Mouse (Mus musculus): ENCODE results near the gene Pld2. TPM values are rescaled to one million over a fixed set of nuclear protein-coding genes. Genes with fewer than 3 reads are reported as not detected.
A peak's percentile ranks its signal among the peaks of the same experiment; 100 is the strongest.
"Not testable (repeated sequence)": the region's sequence is repeated elsewhere in the genome, so short reads cannot be mapped to it uniquely, and the experiment has no call there.

The Pld2 gene
- total and polyA plus RNA-seq, 3 experiments: 0.15 to 0.39 TPM; not detected in 1

- H3K4me1 ChIP-seq (ENCODE audit: control insufficient read depth in 1 of 2, insufficient read depth in 2 of 2, low read length in 2 of 2): peaks cover 4 to 41% of the 10 kb centered on the region in 2 experiments
- H3K4me3 ChIP-seq (ENCODE audit: control insufficient read depth in 1 of 2, insufficient read depth in 1 of 2, low read depth in 2 of 2, low read length in 2 of 2): no peak overlapping the region
Measured at GRCm38 (mm10) chr11:70566586-70566985, 26.7 kb downstream of the Pld2 start.

DNA sequence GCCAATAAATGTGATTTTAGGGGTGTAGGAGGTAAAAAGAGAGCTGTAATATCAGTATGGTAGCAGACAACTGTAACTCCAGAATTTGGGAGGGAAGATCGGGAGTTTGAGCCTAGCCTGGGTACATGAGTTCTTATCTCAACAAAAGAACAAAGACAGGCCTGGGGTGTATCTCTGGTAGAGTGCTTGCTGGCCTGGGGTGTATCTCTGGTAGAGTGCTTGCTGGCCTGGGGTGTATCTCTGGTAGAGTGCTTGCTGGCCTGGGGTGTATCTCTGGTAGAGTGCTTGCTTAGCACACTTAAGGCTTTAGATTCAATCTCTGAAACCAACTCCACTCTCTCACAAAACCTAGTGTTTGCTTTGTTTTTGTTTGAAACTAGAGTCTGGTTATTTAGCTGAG, 30.8 kb downstream of the Pld2 start:
- peak; percentile 49 for DNase-seq (ENCODE audit: low read depth, low spot score)
- Histone ChIP-seq H3K4me1 (ENCODE audit: control insufficient read depth in 1 of 2, insufficient read depth in 2 of 2, low read length in 2 of 2) (peaks cover 14 to 37% of the 10 kb centered on the region in 2 experiments), H3K4me3 (ENCODE audit: control insufficient read depth in 1 of 2, insufficient read depth in 1 of 2, low read depth in 2 of 2, low read length in 2 of 2) (peak overlapping the region in 1 of 2 experiments; percentile 28; a peak in 3 of 4 replicates), H3K27ac (ENCODE audit: control insufficient read depth, low read depth, low read length) (peak overlapping the region; percentile 49), H3K9ac (ENCODE audit: control insufficient read depth, low read depth, low read length, poor library complexity, severe bottlenecking) (peak overlapping the region; percentile 31), H3K36me3 (ENCODE audit: control insufficient read depth in 1 of 2, insufficient read depth in 2 of 2, low read length in 2 of 2) (peaks cover 0 to 33% of the 10 kb centered on the region in 2 experiments; a peak in 2 of 4 replicates), H3K79me2 (ENCODE audit: control insufficient read depth, insufficient read depth, low read length, poor library complexity) (peaks cover 36% of the 10 kb centered on the region)
- H3K27me3 ChIP-seq (ENCODE audit: control insufficient read depth in 1 of 2, insufficient read depth in 2 of 2, low read length in 2 of 2); H3K9me3 ChIP-seq (replicated peaks; ENCODE audit: insufficient read depth, low read length): not testable (repeated sequence)
- 0 out of 2 replicates have a peak, but pooled peaks have one; percentile 18 for TF ChIP-seq GATA1 (IDR thresholded peaks at IDR 0.05; ENCODE audit: low read depth, low read length)

More at GRCm38 (mm10) chr11:70566586-70566985, 26.7 kb downstream of the Pld2 start:
- Histone ChIP-seq H3K36me3 (ENCODE audit: control insufficient read depth in 1 of 2, insufficient read depth in 2 of 2, low read length in 2 of 2) (peaks cover 0 to 32% of the 10 kb centered on the region in 2 experiments; a peak in 2 of 4 replicates), H3K9me3 (replicated peaks; ENCODE audit: insufficient read depth, low read length) (no peaks in the 10 kb centered on the region), H3K27me3 (ENCODE audit: control insufficient read depth in 1 of 2, insufficient read depth in 2 of 2, low read length in 2 of 2) (no peaks in the 10 kb centered on the region), H3K27ac (ENCODE audit: control insufficient read depth, low read depth, low read length) (no peak overlapping the region), H3K79me2 (ENCODE audit: control insufficient read depth, insufficient read depth, low read length, poor library complexity) (peaks cover 37% of the 10 kb centered on the region), H3K9ac (ENCODE audit: control insufficient read depth, low read depth, low read length, poor library complexity, severe bottlenecking) (no peak overlapping the region)
- TF ChIP-seq BHLHE40 (IDR thresholded peaks at IDR 0.05; ENCODE audit: borderline replicate concordance, low read depth, low read length): no peak
- TF ChIP-seq MYC (IDR thresholded peaks at IDR 0.05; ENCODE audit: low read depth, low read length): no peak
- no peak for TF ChIP-seq USF1 (IDR thresholded peaks at IDR 0.05; ENCODE audit: low read depth, low read length)
- TF ChIP-seq MAZ (IDR thresholded peaks at IDR 0.05; ENCODE audit: low read depth, low read length): no peak
- TF ChIP-seq MAX (IDR thresholded peaks at IDR 0.05; ENCODE audit: low read length): no peak
- TF ChIP-seq POLR2A (IDR thresholded peaks at IDR 0.05; ENCODE audit: control insufficient read depth in 1 of 2, insufficient read depth in 1 of 2, low read depth in 1 of 2, low read length in 2 of 2, poor library complexity in 1 of 2): no peak
- TF ChIP-seq MAFK (IDR thresholded peaks at IDR 0.05; ENCODE audit: borderline replicate concordance, low read depth, low read length): no peak
- TF ChIP-seq GABPA (IDR thresholded peaks at IDR 0.05; ENCODE audit: low read depth, low read length): no peak
- no peak for DNase-seq (ENCODE audit: low read depth, low spot score)

- H3K27ac ChIP-seq (ENCODE audit: control insufficient read depth, low read depth, low read length): peak overlapping the region; percentile 49
- H3K9me3 ChIP-seq (replicated peaks; ENCODE audit: insufficient read depth, low read length): no peaks in the 10 kb centered on the region
- H3K4me1 ChIP-seq (ENCODE audit: control insufficient read depth in 1 of 2, insufficient read depth in 2 of 2, low read length in 2 of 2): peaks cover 19 to 43% of the 10 kb centered on the region in 2 experiments
- no peaks in the 10 kb centered on the region for H3K27me3 ChIP-seq (ENCODE audit: control insufficient read depth in 1 of 2, insufficient read depth in 2 of 2, low read length in 2 of 2)
- peak overlapping the region; percentile 31; the same call in 1 of the 2 replicates for H3K9ac ChIP-seq (ENCODE audit: control insufficient read depth, low read depth, low read length, poor library complexity, severe bottlenecking)
- H3K36me3 ChIP-seq (ENCODE audit: control insufficient read depth in 1 of 2, insufficient read depth in 2 of 2, low read length in 2 of 2): peaks cover 0 to 37% of the 10 kb centered on the region in 2 experiments; a peak in 2 of 4 replicates
- DNase-seq (ENCODE audit: low read depth, low spot score): no peak
- TF ChIP-seq EP300 (IDR thresholded peaks at IDR 0.05; ENCODE audit: low read depth in 1 of 2, low read length in 2 of 2): no peak
- no peak for TF ChIP-seq USF1 (IDR thresholded peaks at IDR 0.05; ENCODE audit: low read depth, low read length)
- peaks cover 36% of the 10 kb centered on the region for H3K79me2 ChIP-seq (ENCODE audit: control insufficient read depth, insufficient read depth, low read length, poor library complexity)
- H3K4me3 ChIP-seq (ENCODE audit: control insufficient read depth in 1 of 2, insufficient read depth in 1 of 2, low read depth in 2 of 2, low read length in 2 of 2): no peak overlapping the region
Measured at GRCm38 (mm10) chr11:70571641-70572040, 31.8 kb downstream of the Pld2 start.

Measured in MEL (cell line).